Mouse (Mus musculus) small intestine, adult 2 months (tissue): ENCODE measurements around the gene Mat2a. TPM values are rescaled to one million over a fixed set of nuclear protein-coding genes. Genes with fewer than 3 reads are reported as not detected.
"Not testable (repeated sequence)": the region's sequence is repeated elsewhere in the genome, so short reads cannot be mapped to it uniquely, and the experiment has no call there.

Source experiments
- H3K27ac ChIP-seq: fragments of 200-500 bp; 2 replicates; pipeline ENCODE4 v1.5.1; 2012; ENCODE audit warnings: low read depth, low read length, control low read depth, inconsistent platforms; ENCODE audit not compliant: insufficient read depth
- H3K27me3 ChIP-seq: fragments of 200-500 bp; 2 replicates; pipeline ENCODE4 v1.6.1; 2012; ENCODE audit warnings: mild to moderate bottlenecking, moderate library complexity, low read length, inconsistent platforms; ENCODE audit not compliant: control insufficient read depth, insufficient read depth
- H3K36me3 ChIP-seq: fragments of 200-500 bp; 2 replicates; pipeline ENCODE4 v1.6.1; 2012; ENCODE audit warnings: mild to moderate bottlenecking, low read length, control low read depth, inconsistent platforms; ENCODE audit not compliant: control insufficient read depth, insufficient read depth
- H3K4me1 ChIP-seq: fragments of 200-500 bp; 2 replicates; pipeline ENCODE4 v1.6.1; 2012; ENCODE audit warnings: low read length, inconsistent platforms, mixed read lengths; ENCODE audit not compliant: control insufficient read depth, insufficient read depth, insufficient read length
- H3K4me3 ChIP-seq: fragments of 200-500 bp; 2 replicates; pipeline ENCODE4 v1.5.1; 2012; ENCODE audit warnings: low read depth, mild to moderate bottlenecking, control low read depth, inconsistent platforms, low read length, moderate library complexity
- CTCF ChIP-seq: fragments of 200-500 bp; IDR thresholded peaks from 2 replicates; pipeline ENCODE4 v1.5.1; 2012; ENCODE audit warnings: low read depth, mild to moderate bottlenecking, control low read depth, inconsistent platforms, low read length, moderate library complexity, mixed read lengths; ENCODE audit not compliant: insufficient replicate concordance, insufficient read length; ENCODE audit errors: extremely low read depth
- POLR2A ChIP-seq: fragments of 200-500 bp; IDR thresholded peaks from 2 replicates; pipeline ENCODE4 v1.6.1; 2012; ENCODE audit warnings: low read depth, mild to moderate bottlenecking, control low read depth, inconsistent platforms, low read length, moderate library complexity
- WGBS: fragments of 180-500 bp; shearing (Covaris S2); methylation state at CpG from one replicate; pipeline ENCODE4 v1.1.7; 2018; 5-methylcytosine and 5-hydroxymethylcytosine counted together
- polyA plus RNA-seq: library from polyadenylated mRNA; depleted of rRNA; stranded (reverse); fragments of >200 nt; gene quantifications from 2 replicates; pipeline ENCODE4 v1.2.3, GENCODE M21; 2012

Gene Mat2a
- polyA plus RNA-seq, 1 experiment, result 19.5 TPM

DNA sequence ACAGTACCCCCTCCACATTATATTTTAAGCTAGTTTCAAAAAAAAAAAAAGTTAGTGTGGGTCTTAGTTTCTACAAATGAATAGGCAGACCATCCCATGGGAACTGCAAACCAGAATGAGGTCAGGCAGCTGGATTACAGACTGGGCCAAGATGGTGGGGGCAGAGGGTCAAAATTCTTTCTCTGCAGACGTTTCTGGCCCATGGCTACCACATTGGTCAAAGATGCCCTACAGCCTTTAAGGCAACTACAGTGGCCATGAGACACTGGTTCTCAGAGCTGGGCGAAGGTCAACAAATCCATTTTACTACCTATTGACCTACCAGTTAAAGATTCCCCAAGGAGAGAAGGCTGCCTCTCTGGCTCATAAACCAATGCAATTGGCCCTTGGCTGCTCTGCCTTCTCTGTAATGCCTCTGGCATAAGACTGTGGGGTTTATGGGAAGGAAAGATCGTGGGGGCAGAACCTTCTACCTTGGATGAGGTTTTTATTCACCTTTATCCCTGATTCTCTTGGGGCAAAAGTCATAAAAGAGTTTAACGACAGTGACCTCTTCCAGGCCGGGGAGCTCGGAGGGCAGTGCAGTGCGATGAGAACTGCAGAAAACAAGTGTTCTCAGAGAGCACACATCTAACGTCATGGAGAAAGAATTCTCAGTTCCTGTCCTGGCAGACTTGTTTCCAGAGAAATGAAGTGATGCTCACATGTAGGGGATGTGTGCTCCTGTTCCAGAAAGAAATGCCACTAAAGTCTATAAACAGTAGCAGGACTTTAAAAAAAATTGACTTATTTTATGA is 26.2 kb upstream of the Mat2a start:
- Histone ChIP-seq H3K27me3 (no peaks in the 10 kb centered on the region), H3K27ac (no peak overlapping the region), H3K36me3 (no peaks in the 10 kb centered on the region), H3K4me3 (no peak overlapping the region), H3K4me1 (peaks cover 9% of the 10 kb centered on the region; the same call in 1 of the 2 replicates)
- TF ChIP-seq POLR2A (no peak), CTCF (no peak)
- 38% methylated on average over 8 of the region's 8 CpGs for whole genome bisulfite sequencing

DNA sequence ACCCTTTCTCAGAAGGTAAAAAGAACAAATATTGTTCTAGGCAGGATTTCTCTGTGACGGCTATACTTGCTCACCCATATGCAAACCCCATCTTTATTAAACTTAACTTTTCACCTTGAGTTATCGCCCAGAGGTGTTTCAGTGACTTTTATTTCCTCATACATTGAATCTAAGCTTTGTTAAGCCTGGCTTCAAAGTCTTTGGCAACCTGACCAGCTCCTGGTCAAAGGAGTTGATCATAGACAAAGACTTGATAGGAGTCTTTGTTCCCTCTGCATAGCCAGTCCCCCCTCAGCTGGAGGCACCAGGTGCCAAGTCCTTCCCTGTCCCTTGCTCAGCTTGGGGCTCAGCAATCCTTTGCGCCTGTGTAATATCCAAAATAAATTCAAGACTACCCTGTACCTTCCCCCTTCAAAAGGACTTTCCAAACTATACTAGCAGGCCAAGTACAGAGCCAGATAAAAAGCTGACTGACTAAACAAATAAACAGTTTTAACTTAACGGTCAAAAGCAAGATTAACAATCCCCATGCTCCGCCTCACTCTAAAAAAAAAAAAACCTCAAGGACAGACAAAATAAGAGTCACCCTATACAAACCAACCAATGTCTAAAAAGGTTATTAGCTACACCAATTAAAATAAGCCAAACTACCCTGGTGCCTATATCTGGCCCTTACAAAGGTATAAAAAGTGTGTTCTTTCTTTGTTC is 23.3 kb upstream of the Mat2a start:
- H3K27ac ChIP-seq, H3K4me3 ChIP-seq, H3K36me3 ChIP-seq, H3K27me3 ChIP-seq: not testable (repeated sequence)
- 51% methylated on average over 5 of the region's 5 CpGs for whole genome bisulfite sequencing
- peaks cover 22% of the 10 kb centered on the region; the same call in 1 of the 2 replicates for H3K4me1 ChIP-seq

DNA sequence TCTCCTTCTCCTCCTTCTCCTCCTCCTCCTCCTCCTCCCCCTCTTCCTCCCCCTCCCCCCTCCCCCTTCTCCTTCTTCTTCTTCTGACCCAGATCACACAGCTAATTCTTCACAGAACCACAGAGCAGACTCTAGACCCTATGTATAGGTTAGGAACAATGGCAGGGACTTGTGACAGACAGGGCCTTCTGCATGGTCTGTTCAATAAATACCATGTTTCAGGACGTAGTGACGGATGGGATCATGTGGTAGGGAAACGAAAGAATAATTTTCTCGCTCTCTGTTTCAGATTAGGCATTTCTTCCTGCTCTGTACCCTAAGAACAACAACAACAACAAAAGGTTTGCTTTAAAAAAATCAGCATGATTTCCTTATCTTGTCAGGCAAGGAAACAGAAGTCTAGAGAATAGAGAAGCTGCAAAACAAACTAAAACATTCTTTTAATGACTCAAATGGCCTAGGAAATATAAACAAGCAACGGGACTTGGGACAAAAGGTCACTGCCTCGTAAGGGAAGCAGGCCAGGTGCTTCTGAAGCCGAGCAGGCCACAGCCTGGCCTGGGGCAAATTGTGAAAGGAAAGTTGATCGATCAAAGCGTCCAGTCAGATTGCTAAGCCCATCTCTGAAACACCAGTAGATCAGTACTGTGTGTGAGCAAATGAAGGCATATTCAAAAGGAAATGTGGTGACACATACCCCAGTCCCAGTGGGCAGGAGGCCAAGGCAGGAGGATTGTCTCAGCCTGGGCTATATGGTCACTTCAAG is 20.9 kb upstream of the Mat2a start:
- Histone ChIP-seq H3K4me1 (peaks cover 18% of the 10 kb centered on the region; the same call in 1 of the 2 replicates), H3K36me3 (no peaks in the 10 kb centered on the region), H3K27ac (peak overlapping the region; percentile 14), H3K27me3 (no peaks in the 10 kb centered on the region), H3K4me3 (no peak overlapping the region)
- WGBS, result 46% methylated on average over 9 of the region's 9 CpGs
- TF ChIP-seq POLR2A (no peak), CTCF (no peak)

DNA sequence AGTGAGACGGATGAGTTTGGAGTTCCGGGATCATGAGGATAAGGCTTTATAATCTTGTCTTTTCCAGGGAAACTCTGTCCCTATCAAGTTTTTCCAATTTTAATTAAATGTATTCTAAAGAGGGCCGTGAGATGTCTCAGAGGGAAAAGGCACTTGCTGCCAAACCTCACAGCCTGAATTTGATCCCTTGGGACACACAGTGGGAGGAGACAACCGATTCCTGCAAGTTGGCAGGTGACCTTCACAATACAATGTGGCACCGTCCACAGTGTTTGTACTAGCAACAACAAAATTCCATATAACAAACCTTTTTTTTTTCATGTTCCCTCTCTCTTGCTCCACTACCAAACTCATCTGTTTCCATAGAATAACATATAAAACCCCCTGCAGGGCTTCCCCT is 19.6 kb upstream of the Mat2a start:
- TF ChIP-seq POLR2A, result no peak
- Histone ChIP-seq H3K36me3 (no peaks in the 10 kb centered on the region), H3K4me3 (no peak overlapping the region), H3K27me3 (no peaks in the 10 kb centered on the region), H3K4me1 (peaks cover 18% of the 10 kb centered on the region; the same call in 1 of the 2 replicates), H3K27ac (peak overlapping the region; percentile 50)
- WGBS, result 13% methylated on average over 5 of the region's 5 CpGs

DNA sequence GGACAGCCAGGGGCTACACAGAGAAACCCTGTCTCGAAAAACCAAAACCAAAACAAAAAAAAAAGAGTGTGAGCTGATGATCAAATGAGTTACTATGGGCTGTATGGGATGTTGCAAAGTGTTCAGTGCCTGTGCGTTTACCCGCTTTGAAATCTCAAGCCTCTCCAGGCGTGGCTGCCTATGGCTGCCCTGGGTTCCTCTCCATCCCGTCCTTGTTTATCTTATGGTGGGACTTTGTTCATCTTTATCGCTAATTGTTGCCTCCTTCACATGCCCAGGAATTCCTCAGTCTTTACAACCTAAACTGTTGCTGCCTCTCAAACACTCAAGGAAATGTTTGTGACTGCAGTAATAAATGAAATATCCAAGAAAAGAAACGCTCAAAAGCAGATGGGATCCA is 19.1 kb upstream of the Mat2a start:
- 20% methylated on average over 7 of the region's 7 CpGs for WGBS
- H3K27ac ChIP-seq, result peak overlapping the region; percentile 50
- TF ChIP-seq POLR2A, result no peak
- no peak for TF ChIP-seq CTCF

DNA sequence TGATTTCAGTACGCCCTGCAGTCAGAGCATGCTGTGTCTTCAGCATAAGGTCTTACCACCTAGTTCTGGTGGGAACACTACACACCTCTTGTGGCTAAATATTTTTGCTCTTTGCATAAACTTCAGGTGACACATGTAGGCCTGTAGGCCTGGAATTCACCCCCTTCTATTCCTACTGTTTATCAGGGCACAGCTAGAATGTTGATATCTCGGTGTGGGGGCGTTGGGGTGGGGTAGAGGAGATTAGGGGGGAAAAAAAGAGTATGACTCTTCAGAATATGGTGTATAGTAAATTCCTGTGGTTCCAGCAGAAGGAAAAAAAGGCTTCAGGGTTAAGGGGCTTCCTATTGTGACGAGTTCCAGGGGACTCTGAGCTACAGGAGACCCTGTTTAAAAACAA is 17.2 kb upstream of the Mat2a start:
- H3K4me1 ChIP-seq, result peaks cover 18% of the 10 kb centered on the region; the same call in 1 of the 2 replicates
- no peaks in the 10 kb centered on the region for H3K36me3 ChIP-seq
- TF ChIP-seq CTCF (no peak), POLR2A (no peak)
- WGBS, result 80% methylated on average over 4 of the region's 4 CpGs
- no peak overlapping the region for H3K27ac ChIP-seq
- no peaks in the 10 kb centered on the region for H3K27me3 ChIP-seq
- no peak overlapping the region for H3K4me3 ChIP-seq

More for the DNA sequence above, 19.1 kb upstream of the Mat2a start:
- no peaks in the 10 kb centered on the region for H3K36me3 ChIP-seq
- H3K4me3 ChIP-seq, result no peak overlapping the region
- peaks cover 18% of the 10 kb centered on the region; the same call in 1 of the 2 replicates for H3K4me1 ChIP-seq
- H3K27me3 ChIP-seq, result no peaks in the 10 kb centered on the region
